Mouse (Mus musculus): ENCODE data around the gene Smarca2. TPM values are rescaled to one million over a fixed set of nuclear protein-coding genes. Genes with fewer than 3 reads are reported as not detected.
A peak's percentile ranks its signal among the peaks of the same experiment; 100 is the strongest.

Smarca2 gene
- total and polyA plus RNA-seq, 2 experiments: 23.9 to 79.7 TPM

DNA sequence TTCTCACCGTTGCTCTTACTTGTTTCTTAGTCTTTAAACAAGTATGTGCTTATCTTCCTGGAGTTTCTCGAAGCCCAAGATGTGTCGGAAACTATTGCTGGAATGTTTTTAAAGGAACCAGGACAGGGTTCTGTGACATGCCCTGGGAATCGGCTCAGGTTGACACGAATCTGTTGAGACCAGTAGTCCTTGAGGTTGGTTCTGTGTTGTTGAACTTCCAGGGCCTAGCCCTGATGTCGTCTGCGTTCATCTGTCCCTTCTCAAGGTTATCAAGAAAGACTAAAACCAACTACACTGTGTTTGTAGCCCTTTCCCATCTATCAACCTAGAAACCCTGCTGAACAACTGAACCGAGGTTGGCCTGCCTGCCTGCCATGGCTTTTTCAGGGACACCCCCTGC lies 151.5 kb downstream of the Smarca2 start:
- Histone ChIP-seq H3K4me1 (ENCODE audit: control insufficient read depth, insufficient read depth, low read length) (peaks cover 26% of the 10 kb centered on the region), H3K79me2 (ENCODE audit: control insufficient read depth, insufficient read depth, low read length) (peaks cover 8% of the 10 kb centered on the region; the same call in 1 of the 2 replicates), H3K36me3 (ENCODE audit: control insufficient read depth, insufficient read depth, low read length) (peaks cover 6% of the 10 kb centered on the region), H3K27me3 (ENCODE audit: control insufficient read depth, insufficient read depth, low read length) (no peaks in the 10 kb centered on the region), H3K9ac (ENCODE audit: low read depth, low read length) (no peak overlapping the region), H3K27ac (replicated peaks; ENCODE audit: insufficient read depth, low read depth, low read length) (peak overlapping the region; percentile 36), H3K4me3 (ENCODE audit: insufficient read depth, low read depth, low read length) (no peak overlapping the region)
- DNase-seq (ENCODE audit: extremely low read depth, low read depth, low spot score): no peak
- no peak for TF ChIP-seq POLR2A (IDR thresholded peaks at IDR 0.05; ENCODE audit: extremely low read depth, insufficient read depth, low read length)
- no peak for TF ChIP-seq CTCF (IDR thresholded peaks at IDR 0.05; ENCODE audit: low read depth, low read length)
- WGBS: 53% methylated on average over 8 of the region's 8 CpGs

DNA sequence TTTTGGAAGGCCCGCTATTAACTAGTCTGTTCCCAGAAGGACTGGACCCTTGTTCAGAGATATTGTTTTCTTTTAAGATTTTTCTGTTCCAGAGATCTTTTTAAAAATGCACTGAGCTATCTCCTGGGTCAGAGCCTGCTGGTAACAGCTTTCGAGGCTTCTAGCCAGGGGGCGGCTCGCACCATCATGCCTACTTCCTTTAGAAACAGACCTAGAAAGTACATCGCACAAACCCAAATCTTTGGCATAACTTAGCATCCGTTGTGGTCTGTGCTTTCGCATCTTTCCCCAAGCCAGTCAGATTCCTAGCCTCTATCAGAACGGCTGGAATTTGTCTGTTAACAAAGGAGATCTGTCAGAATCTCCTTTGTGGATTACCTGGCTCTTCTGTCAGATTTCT lies 153.3 kb downstream of the Smarca2 start:
- H3K4me3 ChIP-seq (ENCODE audit: insufficient read depth, low read depth, low read length): no peak overlapping the region
- WGBS: 78% methylated on average over 8 of the region's 8 CpGs
- TF ChIP-seq CTCF (IDR thresholded peaks at IDR 0.05; ENCODE audit: low read depth, low read length) (no peak), POLR2A (IDR thresholded peaks at IDR 0.05; ENCODE audit: extremely low read depth, insufficient read depth, low read length) (no peak)
- peaks cover 2% of the 10 kb centered on the region; the same call in 1 of the 2 replicates for H3K36me3 ChIP-seq (ENCODE audit: control insufficient read depth, insufficient read depth, low read length)
- H3K27ac ChIP-seq (replicated peaks; ENCODE audit: insufficient read depth, low read depth, low read length): no peak overlapping the region
- DNase-seq (ENCODE audit: extremely low read depth, low read depth, low spot score): no peak
- H3K9ac ChIP-seq (ENCODE audit: low read depth, low read length): no peak overlapping the region
- H3K4me1 ChIP-seq (ENCODE audit: control insufficient read depth, insufficient read depth, low read length): peaks cover 19% of the 10 kb centered on the region
- no peaks in the 10 kb centered on the region for H3K27me3 ChIP-seq (ENCODE audit: control insufficient read depth, insufficient read depth, low read length)
- H3K79me2 ChIP-seq (ENCODE audit: control insufficient read depth, insufficient read depth, low read length): peaks cover 8% of the 10 kb centered on the region; the same call in 1 of the 2 replicates

GRCm38 (mm10) chr19:26758620-26759019 lies 153.8 kb downstream of the Smarca2 start:
- no peak overlapping the region for H3K4me3 ChIP-seq (ENCODE audit: insufficient read depth, low read depth, low read length)
- no peak for DNase-seq (ENCODE audit: extremely low read depth, low read depth, low spot score)
- H3K36me3 ChIP-seq (ENCODE audit: control insufficient read depth, insufficient read depth, low read length): peaks cover 2% of the 10 kb centered on the region; the same call in 1 of the 2 replicates
- peaks cover 15% of the 10 kb centered on the region for H3K4me1 ChIP-seq (ENCODE audit: control insufficient read depth, insufficient read depth, low read length)
- no peak overlapping the region for H3K9ac ChIP-seq (ENCODE audit: low read depth, low read length)
- no peaks in the 10 kb centered on the region for H3K27me3 ChIP-seq (ENCODE audit: control insufficient read depth, insufficient read depth, low read length)
- TF ChIP-seq CTCF (IDR thresholded peaks at IDR 0.05; ENCODE audit: low read depth, low read length): no peak
- no peak for TF ChIP-seq POLR2A (IDR thresholded peaks at IDR 0.05; ENCODE audit: extremely low read depth, insufficient read depth, low read length)
- WGBS: 64% methylated on average over 7 of the region's 7 CpGs
- H3K27ac ChIP-seq (replicated peaks; ENCODE audit: insufficient read depth, low read depth, low read length): no peak overlapping the region
- H3K79me2 ChIP-seq (ENCODE audit: control insufficient read depth, insufficient read depth, low read length): peaks cover 8% of the 10 kb centered on the region; the same call in 1 of the 2 replicates

GRCm38 (mm10) chr19:26759295-26759694 lies 154.4 kb downstream of the Smarca2 start:
- DNase-seq (ENCODE audit: extremely low read depth, low read depth, low spot score): no peak
- WGBS: 77% methylated on average over 13 of the region's 13 CpGs
- Histone ChIP-seq H3K4me3 (ENCODE audit: insufficient read depth, low read depth, low read length) (no peak overlapping the region), H3K27ac (replicated peaks; ENCODE audit: insufficient read depth, low read depth, low read length) (no peak overlapping the region), H3K36me3 (ENCODE audit: control insufficient read depth, insufficient read depth, low read length) (peaks cover 2% of the 10 kb centered on the region; the same call in 1 of the 2 replicates), H3K27me3 (ENCODE audit: control insufficient read depth, insufficient read depth, low read length) (no peaks in the 10 kb centered on the region), H3K79me2 (ENCODE audit: control insufficient read depth, insufficient read depth, low read length) (peaks cover 8% of the 10 kb centered on the region; the same call in 1 of the 2 replicates), H3K4me1 (ENCODE audit: control insufficient read depth, insufficient read depth, low read length) (peaks cover 11% of the 10 kb centered on the region), H3K9ac (ENCODE audit: low read depth, low read length) (no peak overlapping the region)
- TF ChIP-seq CTCF (IDR thresholded peaks at IDR 0.05; ENCODE audit: low read depth, low read length) (no peak), POLR2A (IDR thresholded peaks at IDR 0.05; ENCODE audit: extremely low read depth, insufficient read depth, low read length) (no peak)

GRCm38 (mm10) chr19:26761257-26761656 lies 156.4 kb downstream of the Smarca2 start:
- DNase-seq (ENCODE audit: extremely low read depth, low read depth, low spot score): no peak
- Histone ChIP-seq H3K36me3 (ENCODE audit: control insufficient read depth, insufficient read depth, low read length) (peaks cover 2% of the 10 kb centered on the region; the same call in 1 of the 2 replicates), H3K27me3 (ENCODE audit: control insufficient read depth, insufficient read depth, low read length) (no peaks in the 10 kb centered on the region), H3K79me2 (ENCODE audit: control insufficient read depth, insufficient read depth, low read length) (peaks cover 8% of the 10 kb centered on the region; the same call in 1 of the 2 replicates), H3K4me3 (ENCODE audit: insufficient read depth, low read depth, low read length) (no peak overlapping the region), H3K9ac (ENCODE audit: low read depth, low read length) (no peak overlapping the region), H3K4me1 (ENCODE audit: control insufficient read depth, insufficient read depth, low read length) (peaks cover 9% of the 10 kb centered on the region), H3K27ac (replicated peaks; ENCODE audit: insufficient read depth, low read depth, low read length) (no peak overlapping the region)
- TF ChIP-seq CTCF (IDR thresholded peaks at IDR 0.05; ENCODE audit: low read depth, low read length): no peak

GRCm38 (mm10) chr19:26765483-26765882 lies 160.6 kb downstream of the Smarca2 start:
- WGBS: 27% methylated on average over 7 of the region's 7 CpGs
- peaks cover 4% of the 10 kb centered on the region; the same call in 1 of the 2 replicates for H3K4me1 ChIP-seq (ENCODE audit: control insufficient read depth, insufficient read depth, low read length)
- 0 out of 2 replicates have a peak, but pooled peaks cover 5% of the 10 kb centered on the region for H3K79me2 ChIP-seq (ENCODE audit: control insufficient read depth, insufficient read depth, low read length)

More at GRCm38 (mm10) chr19:26765483-26765882, 160.6 kb downstream of the Smarca2 start:
- Histone ChIP-seq H3K4me3 (ENCODE audit: insufficient read depth, low read depth, low read length) (no peak overlapping the region), H3K27me3 (ENCODE audit: control insufficient read depth, insufficient read depth, low read length) (no peaks in the 10 kb centered on the region), H3K9ac (ENCODE audit: low read depth, low read length) (no peak overlapping the region), H3K27ac (replicated peaks; ENCODE audit: insufficient read depth, low read depth, low read length) (peak overlapping the region; percentile 43), H3K36me3 (ENCODE audit: control insufficient read depth, insufficient read depth, low read length) (peaks cover 7% of the 10 kb centered on the region)
- TF ChIP-seq CTCF (IDR thresholded peaks at IDR 0.05; ENCODE audit: low read depth, low read length) (no peak), POLR2A (IDR thresholded peaks at IDR 0.05; ENCODE audit: extremely low read depth, insufficient read depth, low read length) (no peak)
- DNase-seq (ENCODE audit: extremely low read depth, low read depth, low spot score): peak; percentile 98
